Mouse (Mus musculus): ENCODE data around the gene Twnk.

- TF ChIP-seq CTCF (conservative IDR thresholded peaks at IDR 0.05; ENCODE audit: insufficient read depth, insufficient read length, low read depth, low read length) (no peak), POLR2A (IDR thresholded peaks at IDR 0.05; ENCODE audit: low read depth, low read length) (no peak)
Observed at GRCm38 (mm10) chr19:45040214-45040613, 34.8 kb downstream of the Twnk start.
